Mouse (Mus musculus) hindbrain, embryonic 11.5 days (tissue): Measurements from ENCODE around the gene Ttc1. TPM values are rescaled to one million over a fixed set of nuclear protein-coding genes. Genes with fewer than 3 reads are reported as not detected.

Experiments used
- ATAC-seq: fragments of 200-750 bp; cut with Nextera tagmentation; 2 replicates; pipeline ENCODE4 v1.8.0; 2017; ENCODE audit warnings: mild to moderate bottlenecking, moderate TSS enrichment, moderate library complexity; ENCODE audit not compliant: low FRiP score
- DNase-seq: peaks from one replicate; pipeline ENCODE4 v3.0.0-alpha.2; 2015; ENCODE audit warnings: low spot score
- H3K27ac ChIP-seq: fragments of 300-500 bp; sonication (generic); 2 replicates; pipeline ENCODE4 v1.5.1; 2014; ENCODE audit warnings: mild to moderate bottlenecking, low read depth, low read length
- H3K27me3 ChIP-seq: fragments of 300-500 bp; sonication (generic); 2 replicates; pipeline ENCODE4 v1.6.1; 2014; ENCODE audit warnings: mild to moderate bottlenecking, low read length, moderate library complexity, mixed read lengths; ENCODE audit not compliant: control insufficient read depth, insufficient read depth
- H3K36me3 ChIP-seq: fragments of 300-500 bp; sonication (generic); 2 replicates; pipeline ENCODE4 v1.6.1; 2014; ENCODE audit warnings: mild to moderate bottlenecking, low read length, moderate library complexity, mixed read lengths; ENCODE audit not compliant: control insufficient read depth, insufficient read depth
- H3K4me1 ChIP-seq: fragments of 300-500 bp; sonication (generic); replicated peaks from 2 replicates; pipeline ENCODE4 v1.6.1; 2014; ENCODE audit warnings: low read length, mixed read lengths; ENCODE audit not compliant: control insufficient read depth, insufficient read depth
- H3K4me2 ChIP-seq: fragments of 300-500 bp; sonication (generic); replicated peaks from 2 replicates; pipeline ENCODE4 v1.6.1; 2014; ENCODE audit warnings: mild to moderate bottlenecking, low read depth, low read length
- H3K4me3 ChIP-seq: fragments of 300-500 bp; sonication (generic); 2 replicates; pipeline ENCODE4 v1.5.1; 2014; ENCODE audit warnings: low read depth, low read length
- H3K9ac ChIP-seq: fragments of 300-500 bp; sonication (generic); 2 replicates; pipeline ENCODE4 v1.6.1; 2014; ENCODE audit warnings: low read depth, low read length
- H3K9me3 ChIP-seq: fragments of 300-500 bp; sonication (generic); 2 replicates; pipeline ENCODE4 v1.6.1; 2016; ENCODE audit warnings: low read length; ENCODE audit not compliant: control insufficient read depth
- WGBS: fragments of 180-500 bp; shearing (Covaris S2); extraction: QIAGEN DNeasy Blood & Tissue Kit; methylation state at CpG from one replicate; pipeline ENCODE4 v1.1.7; 2014; 5-methylcytosine and 5-hydroxymethylcytosine counted together
- polyA plus RNA-seq: library from polyadenylated mRNA; unstranded; fragments of >200 nt; fragmentation: Nextera tagmentation; extraction: Ambion mirVana; gene quantifications from 2 replicates; pipeline ENCODE4 v1.2.1, GENCODE M21; 2014

The Ttc1 gene
- polyA plus RNA-seq, result 86.2 and 89.5 TPM in 2 replicates

DNA sequence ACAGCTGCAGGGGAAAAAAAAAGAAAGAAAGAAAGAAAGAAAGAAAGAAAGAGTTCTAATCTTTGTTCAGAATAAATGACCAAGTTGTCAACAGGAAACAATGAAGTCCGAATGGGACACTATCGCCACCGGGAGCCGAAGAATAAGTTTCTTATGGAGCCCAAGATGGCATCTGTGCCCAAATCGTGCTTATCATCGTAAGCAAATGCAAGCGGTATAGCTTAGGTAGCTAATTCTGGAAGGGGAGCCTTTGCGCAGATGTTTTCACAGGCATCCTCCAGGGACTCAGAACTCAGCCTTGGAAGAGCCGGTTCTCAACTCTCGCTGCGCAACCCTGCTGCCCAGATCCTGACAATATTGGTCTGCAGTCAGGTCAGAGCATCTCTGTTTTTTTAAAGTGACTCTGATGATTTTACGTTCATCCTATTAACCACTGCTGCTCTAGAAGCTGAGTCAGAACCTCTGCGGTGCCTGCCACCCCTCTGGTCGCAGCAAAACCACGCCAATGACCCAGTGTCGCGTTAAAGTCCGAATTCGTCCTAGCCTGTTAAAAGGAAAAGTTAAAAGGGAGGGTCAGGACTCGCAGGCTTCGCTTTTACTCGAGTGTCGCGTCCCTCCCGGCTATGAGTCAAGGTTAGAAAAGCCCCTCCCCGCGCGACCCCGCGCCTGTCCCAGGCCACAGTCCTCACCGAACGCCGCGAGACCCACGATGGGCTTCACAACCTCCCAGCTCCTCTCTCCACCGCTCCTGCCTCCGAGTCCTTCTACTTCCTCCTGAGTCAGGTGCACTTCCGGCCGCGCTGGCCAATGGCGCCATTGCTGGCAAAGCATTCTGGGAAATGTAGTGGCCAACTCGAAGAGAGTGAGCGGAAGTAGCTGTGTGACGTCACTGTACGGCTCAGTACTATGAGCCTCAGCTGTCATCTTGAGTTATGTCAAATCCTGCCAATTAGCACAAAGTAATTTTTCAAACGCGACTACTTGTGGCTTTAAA is at the start of gene Ttc1:
Gene Ttc1, minus strand, starts transcription at position 776 of the 994 bp plus-strand sequence.
- Histone ChIP-seq H3K36me3 (0 out of 2 replicates have a peak, but pooled peaks cover 2% of the 10 kb centered on the region), H3K4me3 (peak within 1 kb of the TSS; percentile 51), H3K27ac (no peak within 1 kb of the TSS), H3K4me2 (peak within 1 kb of the TSS; percentile 68), H3K9me3 (no peaks in the 10 kb centered on the region), H3K4me1 (no peaks in the 10 kb centered on the region), H3K9ac (peak within 1 kb of the TSS; percentile 63), H3K27me3 (no peaks in the 10 kb centered on the region)
- WGBS, result 4% methylated on average over 46 of the region's 47 CpGs
- ATAC-seq (peak; percentile 100), DNase-seq (peak; percentile 97)

DNA sequence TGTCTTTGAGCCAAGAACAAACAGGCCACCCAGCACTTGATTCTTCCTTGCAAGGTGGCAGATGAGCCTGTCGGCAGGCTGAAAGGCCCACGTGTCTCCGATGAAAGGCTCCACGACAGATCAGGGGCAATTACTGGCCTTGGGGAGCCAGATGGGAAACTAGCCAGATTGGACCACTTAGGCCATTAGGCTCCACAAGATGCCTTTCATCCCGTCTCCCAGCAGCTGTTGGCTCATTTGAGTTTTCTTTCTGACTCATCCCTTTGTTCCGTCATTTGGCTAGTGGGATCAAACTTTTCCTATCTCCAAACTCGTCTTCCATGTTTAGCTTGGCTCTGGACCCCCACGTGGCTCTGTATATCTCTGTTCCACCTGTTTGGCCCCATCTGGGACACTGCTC is 48.2 kb upstream of the Ttc1 start:
- no peak overlapping the region for H3K9ac ChIP-seq
- H3K27ac ChIP-seq, result no peak overlapping the region
- H3K9me3 ChIP-seq, result no peaks in the 10 kb centered on the region
- no peak for DNase-seq
- H3K4me3 ChIP-seq, result no peak overlapping the region
- no peaks in the 10 kb centered on the region for H3K36me3 ChIP-seq
- no peak overlapping the region for H3K4me2 ChIP-seq
- no peak for ATAC-seq
- H3K4me1 ChIP-seq, result no peaks in the 10 kb centered on the region
- 70% methylated on average over 8 of the region's 8 CpGs for WGBS
- H3K27me3 ChIP-seq, result no peaks in the 10 kb centered on the region

DNA sequence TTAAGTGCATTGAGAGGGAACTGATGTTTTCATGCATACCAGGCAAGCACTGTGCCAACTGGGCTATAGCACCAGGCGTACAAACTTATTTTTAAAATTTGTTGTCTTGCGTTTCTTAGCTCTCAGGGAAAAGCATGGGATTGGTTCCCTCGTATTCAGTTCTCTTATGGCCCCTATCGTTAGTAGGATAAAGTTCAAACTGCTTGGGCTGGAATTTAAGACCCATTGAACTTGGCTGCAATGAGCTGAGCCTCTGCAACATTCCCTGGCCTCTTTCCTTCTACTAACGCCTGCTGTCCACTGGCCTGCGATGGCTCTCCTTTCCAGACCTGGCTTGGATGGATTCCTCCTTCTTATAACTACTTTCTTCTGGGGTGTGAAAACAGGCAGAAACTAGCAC is 42.6 kb upstream of the Ttc1 start:
- Histone ChIP-seq H3K4me2 (no peak overlapping the region), H3K9me3 (no peaks in the 10 kb centered on the region), H3K4me3 (no peak overlapping the region), H3K9ac (no peak overlapping the region), H3K27ac (no peak overlapping the region), H3K4me1 (no peaks in the 10 kb centered on the region), H3K36me3 (no peaks in the 10 kb centered on the region), H3K27me3 (no peaks in the 10 kb centered on the region)
- WGBS, result 89% methylated on average over 6 of the region's 6 CpGs
- ATAC-seq (no peak), DNase-seq (no peak)

GRCm38 (mm10) chr11:43783772-43784171 is 36.0 kb upstream of the Ttc1 start:
- WGBS, result 24% methylated on average over 2 of the region's 2 CpGs
- H3K9me3 ChIP-seq, result no peaks in the 10 kb centered on the region
- H3K4me1 ChIP-seq, result no peaks in the 10 kb centered on the region
- DNase-seq (peak; percentile 80), ATAC-seq (peak; percentile 40; the same call in 1 of the 2 replicates)
- H3K4me2 ChIP-seq, result no peak overlapping the region
- H3K27me3 ChIP-seq, result no peaks in the 10 kb centered on the region
- no peak overlapping the region for H3K9ac ChIP-seq
- H3K36me3 ChIP-seq, result no peaks in the 10 kb centered on the region
- H3K27ac ChIP-seq, result no peak overlapping the region
- no peak overlapping the region for H3K4me3 ChIP-seq

DNA sequence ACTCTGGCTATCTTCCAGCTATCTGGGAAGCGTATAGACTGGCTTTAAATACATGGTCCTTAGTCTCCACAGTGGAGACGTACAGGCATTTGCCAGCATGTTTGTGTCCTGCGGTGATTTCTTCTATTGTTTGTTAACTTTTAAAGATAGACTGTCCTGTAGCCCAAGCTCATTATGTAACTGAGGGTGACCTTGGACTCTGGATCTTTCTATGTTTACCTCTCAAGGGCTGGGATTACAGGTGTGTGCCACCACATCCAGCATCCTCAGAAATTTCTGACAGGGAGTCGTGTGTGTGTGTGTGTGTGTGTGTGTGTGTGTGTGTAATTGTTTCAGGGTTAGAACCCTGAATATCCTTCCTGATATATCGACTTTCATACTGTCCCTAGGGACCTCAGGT is 35.3 kb upstream of the Ttc1 start:
- H3K36me3 ChIP-seq, result no peaks in the 10 kb centered on the region
- WGBS, result 82% methylated on average over 5 of the region's 5 CpGs
- H3K4me1 ChIP-seq, result no peaks in the 10 kb centered on the region
- no peak overlapping the region for H3K9ac ChIP-seq
- H3K27me3 ChIP-seq, result no peaks in the 10 kb centered on the region
- no peak overlapping the region for H3K4me3 ChIP-seq
- no peaks in the 10 kb centered on the region for H3K9me3 ChIP-seq
- H3K4me2 ChIP-seq, result no peak overlapping the region
- no peak overlapping the region for H3K27ac ChIP-seq
- no peak for DNase-seq
- no peak for ATAC-seq

DNA sequence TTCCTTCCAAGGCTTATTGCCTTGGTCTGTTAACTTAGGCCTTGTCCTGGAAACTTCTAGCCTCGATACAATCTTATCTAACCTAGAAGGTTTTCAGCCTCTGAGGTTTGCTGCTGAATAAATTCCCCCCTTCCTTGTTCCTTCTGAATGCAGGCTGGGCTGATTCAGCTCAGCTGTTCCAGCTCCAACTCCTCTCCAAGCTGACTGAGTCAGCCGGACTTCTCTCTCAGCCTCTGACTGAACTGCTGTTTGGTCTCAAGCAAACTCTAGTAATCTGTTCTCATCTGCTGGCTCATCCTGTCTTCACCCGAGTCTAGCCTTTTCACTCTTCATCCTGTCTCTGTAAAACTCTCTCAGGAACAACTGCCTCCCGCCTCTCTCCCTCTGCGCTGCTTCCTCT is 31.7 kb upstream of the Ttc1 start:
- ATAC-seq, result no peak
- WGBS, result 86% methylated on average over 5 of the region's 5 CpGs

DNA sequence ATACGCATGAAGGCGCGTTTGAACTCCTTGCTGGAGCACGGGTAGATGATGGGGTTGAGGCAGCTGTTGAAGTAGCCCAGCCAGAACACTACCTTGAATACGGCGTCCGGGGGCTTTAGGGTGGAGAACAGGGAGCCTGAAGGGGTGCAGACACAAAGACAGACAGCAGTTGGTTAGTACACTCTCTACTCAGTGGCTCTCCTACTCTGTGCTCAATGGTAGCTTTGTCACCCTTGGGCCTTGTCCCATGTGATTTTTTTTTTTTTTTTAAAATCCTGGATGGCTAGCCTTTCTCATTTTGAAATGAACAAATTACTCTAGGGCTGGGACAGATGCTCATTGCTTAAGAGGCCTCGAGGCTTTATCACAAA is 28.5 kb upstream of the Ttc1 start:
- ATAC-seq (peak; percentile 61), DNase-seq (no peak)
- WGBS, result 15% methylated on average over 8 of the region's 8 CpGs
- H3K9ac ChIP-seq, result peak overlapping the region; percentile 45
- H3K27ac ChIP-seq, result no peak overlapping the region
- H3K4me1 ChIP-seq, result 0 out of 2 replicates have a peak, but pooled peaks cover 4% of the 10 kb centered on the region
- H3K9me3 ChIP-seq, result no peaks in the 10 kb centered on the region
- peak overlapping the region; percentile 34 for H3K4me3 ChIP-seq
- no peaks in the 10 kb centered on the region for H3K36me3 ChIP-seq
- peak overlapping the region; percentile 77 for H3K4me2 ChIP-seq
- H3K27me3 ChIP-seq, result peaks cover 8% of the 10 kb centered on the region

More for the DNA sequence above, 31.7 kb upstream of the Ttc1 start:
- 0 out of 2 replicates have a peak, but pooled peaks cover 4% of the 10 kb centered on the region for H3K4me1 ChIP-seq
- H3K4me2 ChIP-seq, result no peak overlapping the region
- H3K27ac ChIP-seq, result no peak overlapping the region
- peaks cover 7% of the 10 kb centered on the region for H3K27me3 ChIP-seq
- no peak overlapping the region for H3K9ac ChIP-seq
- no peak for DNase-seq
- no peaks in the 10 kb centered on the region for H3K9me3 ChIP-seq
- no peaks in the 10 kb centered on the region for H3K36me3 ChIP-seq
- H3K4me3 ChIP-seq, result no peak overlapping the region

DNA sequence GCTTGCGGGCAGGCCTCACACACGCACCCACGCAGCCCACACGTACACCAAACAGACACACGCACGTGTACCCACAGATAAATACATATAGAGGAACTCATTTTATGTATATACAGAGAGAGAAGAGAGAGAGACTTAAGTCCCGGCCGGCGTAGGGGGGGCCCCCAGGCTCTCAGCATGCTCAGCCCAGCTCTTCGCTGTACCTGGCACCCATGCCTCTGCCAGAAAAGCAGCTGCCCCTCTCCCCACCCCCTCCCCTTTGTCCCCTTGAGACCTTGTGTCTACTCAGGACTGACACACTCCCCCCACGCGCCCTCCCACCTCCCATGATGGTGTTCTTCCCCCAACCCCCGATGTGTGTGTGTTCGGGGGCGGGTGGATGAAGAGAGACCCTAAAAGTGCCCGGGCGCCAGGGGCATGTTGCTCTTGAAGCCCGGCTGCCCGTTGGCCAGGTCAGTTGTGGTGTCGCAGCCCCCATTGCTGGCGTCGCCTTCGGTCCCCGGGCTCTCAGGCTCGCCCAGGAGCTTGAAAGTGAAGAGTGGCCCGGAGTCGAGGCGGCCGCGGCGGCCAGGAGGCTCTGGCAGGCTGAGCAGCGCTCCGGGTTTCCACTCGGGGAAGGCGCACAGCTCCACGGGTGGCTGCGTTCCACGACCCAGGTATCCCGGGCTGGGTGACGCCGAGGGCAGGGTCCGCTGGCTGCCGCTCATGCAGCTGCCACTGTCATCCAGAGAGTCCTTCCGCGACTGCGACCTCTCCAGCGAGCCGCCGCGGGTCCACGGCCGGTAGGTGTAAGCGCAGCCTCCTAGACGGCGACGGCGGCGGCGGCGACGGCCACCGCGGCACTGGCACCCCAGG is 27.9 kb upstream of the Ttc1 start:
- ATAC-seq, result peak; percentile 76
- no peaks in the 10 kb centered on the region for H3K36me3 ChIP-seq
- no peak overlapping the region for H3K27ac ChIP-seq
- H3K9ac ChIP-seq, result peak overlapping the region; percentile 45
- peak overlapping the region; percentile 34 for H3K4me3 ChIP-seq
- 0 out of 2 replicates have a peak, but pooled peaks cover 4% of the 10 kb centered on the region for H3K4me1 ChIP-seq
- 13% methylated on average over 62 of the region's 63 CpGs for WGBS
- H3K27me3 ChIP-seq, result peaks cover 8% of the 10 kb centered on the region
- H3K4me2 ChIP-seq, result peak overlapping the region; percentile 77
- no peaks in the 10 kb centered on the region for H3K9me3 ChIP-seq
- peak; percentile 65 for DNase-seq
